Mouse (Mus musculus): ENCODE data around the gene Atg4c.

Gene Atg4c

GRCm38 (mm10) chr4:99193810-99194582 is at the start of gene Atg4c:
Gene Atg4c (plus strand): TSS chr4:99193934.
- in situ Hi-C loops (cut with MseI, MboI) = loop anchor here in 1 of 2 experiments (25.0 kb wide), 1 partner anchor 457 kb away; the partner anchor contains the start of gene L1td1

GRCm38 (mm10) chr4:99151434-99151833 is 42.3 kb upstream of the Atg4c start:
- in situ Hi-C loops (cut with MseI, MboI) = no loop called here

- in situ Hi-C loops (cut with MseI, MboI) = no loop called here
Observed at GRCm38 (mm10) chr4:99151885-99152558, 41.7 kb upstream of the Atg4c start.

- in situ Hi-C loops (cut with MseI, MboI) = no loop called here
Observed at GRCm38 (mm10) chr4:99156641-99157307, 37.0 kb upstream of the Atg4c start.

- in situ Hi-C loops (cut with MseI, MboI) = no loop called here
Observed at GRCm38 (mm10) chr4:99158495-99158894, 35.2 kb upstream of the Atg4c start.

GRCm38 (mm10) chr4:99160414-99160813 is 33.3 kb upstream of the Atg4c start:
- in situ Hi-C loops (cut with MseI, MboI) = no loop called here

GRCm38 (mm10) chr4:99160899-99161298 is 32.8 kb upstream of the Atg4c start:
- in situ Hi-C loops (cut with MseI, MboI) = no loop called here

- in situ Hi-C loops (cut with MseI, MboI) = no loop called here
Observed at GRCm38 (mm10) chr4:99161457-99161971, 32.2 kb upstream of the Atg4c start.

GRCm38 (mm10) chr4:99163001-99163400 is 30.7 kb upstream of the Atg4c start:
- in situ Hi-C loops (cut with MseI, MboI) = no loop called here

- in situ Hi-C loops (cut with MseI, MboI) = no loop called here
Observed at GRCm38 (mm10) chr4:99163547-99163946, 30.2 kb upstream of the Atg4c start.

GRCm38 (mm10) chr4:99168869-99169268 is 24.9 kb upstream of the Atg4c start:
- in situ Hi-C loops (cut with MseI, MboI) = no loop called here

GRCm38 (mm10) chr4:99174265-99174664 is 19.5 kb upstream of the Atg4c start:
- in situ Hi-C loops (cut with MseI, MboI) = no loop called here

GRCm38 (mm10) chr4:99176841-99177240 is 16.9 kb upstream of the Atg4c start:
- in situ Hi-C loops (cut with MseI, MboI) = loop anchor here in 1 of 2 experiments (25.0 kb wide), 1 partner anchor 440 kb away; the partner anchor contains the start of gene L1td1

GRCm38 (mm10) chr4:99177255-99177654 is 16.5 kb upstream of the Atg4c start:
- in situ Hi-C loops (cut with MseI, MboI) = loop anchor here in 1 of 2 experiments (25.0 kb wide), 1 partner anchor 440 kb away; the partner anchor contains the start of gene L1td1

- in situ Hi-C loops (cut with MseI, MboI) = loop anchor here in 1 of 2 experiments (25.0 kb wide), 1 partner anchor 442 kb away; the partner anchor contains the start of gene L1td1
Observed at GRCm38 (mm10) chr4:99178851-99179250, 14.9 kb upstream of the Atg4c start.

GRCm38 (mm10) chr4:99179446-99180120 is 14.2 kb upstream of the Atg4c start:
- in situ Hi-C loops (cut with MseI, MboI) = loop anchor here (5.0 to 25.0 kb wide), 3 partner anchors 237 to 442 kb away; partner anchors contain the start of gene L1td1 (in 1 of the 2)

- in situ Hi-C loops (cut with MseI, MboI) = loop anchor here (5.0 to 25.0 kb wide), 3 partner anchors 239 to 444 kb away; partner anchors contain the start of gene L1td1 (in 1 of the 2)
Observed at GRCm38 (mm10) chr4:99180921-99181320, 12.8 kb upstream of the Atg4c start.

GRCm38 (mm10) chr4:99181739-99182419 is 11.9 kb upstream of the Atg4c start:
- in situ Hi-C loops (cut with MseI, MboI) = loop anchor here (5.0 to 25.0 kb wide), 3 partner anchors 240 to 445 kb away; partner anchors contain the start of gene L1td1 (in 1 of the 2)

GRCm38 (mm10) chr4:99182660-99183431 is 10.9 kb upstream of the Atg4c start:
- in situ Hi-C loops (cut with MseI, MboI) = loop anchor here (5.0 to 25.0 kb wide), 3 partner anchors 241 to 446 kb away; partner anchors contain the start of gene L1td1 (in 1 of the 2)
